Mouse (Mus musculus): ENCODE measurements around the gene Dctn3.

Gene Dctn3

GRCm38 (mm10) chr4:41670836-41671235 lies 52.1 kb downstream of the Dctn3 start:
- no peak for DNase-seq

DNA sequence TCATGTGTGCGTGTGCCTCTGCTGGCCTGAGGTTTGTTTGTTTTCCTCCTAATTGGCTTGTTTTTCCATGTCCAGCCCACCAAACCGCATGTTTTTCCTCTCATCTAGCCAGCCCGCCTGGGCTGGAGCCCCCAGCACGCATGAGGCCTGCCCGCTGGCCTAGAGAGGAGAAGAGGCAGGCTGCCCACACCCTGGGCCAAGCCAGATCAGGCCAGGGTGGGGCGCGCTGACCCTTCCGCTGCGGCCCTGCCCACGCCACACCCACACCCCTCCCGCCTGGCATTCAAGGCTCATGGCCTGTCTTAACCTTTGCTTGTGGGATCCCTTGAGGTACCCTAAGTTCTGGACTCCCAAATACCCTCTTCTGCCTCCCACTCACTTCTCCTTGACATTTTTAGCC lies 56.3 kb downstream of the Dctn3 start:
- no peak for DNase-seq

- no peak for DNase-seq
Observed at GRCm38 (mm10) chr4:41665009-41665675, 57.8 kb downstream of the Dctn3 start.
